Mouse (Mus musculus): ENCODE data around the gene Ank2.

Ank2 gene

DNA sequence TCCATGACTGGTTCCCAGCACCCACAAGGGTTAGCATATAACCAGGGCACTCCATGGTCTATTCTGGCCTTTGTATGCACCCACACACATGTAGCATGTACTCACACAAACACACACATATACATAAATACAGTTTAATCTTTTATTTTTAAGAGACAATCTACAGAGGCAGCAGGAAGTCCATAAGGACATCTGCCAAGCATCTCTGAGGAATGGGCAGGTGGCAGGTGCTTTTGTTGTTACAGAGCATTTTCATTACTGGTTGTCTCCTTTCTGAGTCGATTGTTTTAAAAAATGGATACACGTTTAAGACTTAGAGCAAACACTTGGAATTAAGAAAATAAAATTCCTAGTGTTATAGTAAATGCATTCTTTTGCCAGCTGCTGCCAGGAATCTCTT, 390.7 kb downstream of the Ank2 start:
- no peak for DNase-seq

DNA sequence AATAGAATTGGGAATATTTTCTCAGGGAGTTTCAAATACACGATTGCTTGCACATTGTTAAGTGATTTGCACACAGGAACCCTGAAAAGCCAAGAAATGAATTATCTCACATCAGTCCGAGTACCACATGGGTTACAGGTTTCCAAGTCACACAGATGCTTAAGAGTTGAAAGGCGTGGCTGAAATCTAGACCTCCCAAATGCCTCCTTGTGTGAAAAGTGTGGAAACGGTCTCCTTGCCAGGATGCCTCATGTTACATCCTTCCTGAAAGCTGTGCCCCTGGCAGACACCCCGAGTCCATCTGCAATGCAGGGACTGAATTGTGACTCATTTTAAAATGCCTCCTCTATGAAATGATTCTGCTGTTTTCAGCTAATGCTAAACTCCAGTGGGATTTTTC, 391.9 kb downstream of the Ank2 start:
- DNase-seq = no peak

DNA sequence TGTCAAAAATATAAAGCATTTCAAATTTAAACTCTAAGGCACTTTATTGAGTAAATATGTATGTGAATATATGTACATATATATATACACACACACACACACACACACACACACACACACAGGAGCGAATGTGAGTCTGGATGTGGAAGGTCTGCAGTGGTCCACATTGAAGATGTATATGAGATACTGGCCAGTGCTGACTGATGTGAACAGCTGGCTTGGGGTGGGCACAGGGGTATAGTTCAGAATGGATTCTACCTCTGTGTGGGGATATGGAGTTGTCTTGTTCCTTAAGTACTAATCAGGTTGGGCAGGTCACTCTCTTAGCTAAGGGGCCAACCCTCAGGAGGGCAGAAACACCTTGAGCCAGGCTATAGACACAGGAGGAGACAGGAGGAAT, 397.8 kb downstream of the Ank2 start:
- DNase-seq = no peak

DNA sequence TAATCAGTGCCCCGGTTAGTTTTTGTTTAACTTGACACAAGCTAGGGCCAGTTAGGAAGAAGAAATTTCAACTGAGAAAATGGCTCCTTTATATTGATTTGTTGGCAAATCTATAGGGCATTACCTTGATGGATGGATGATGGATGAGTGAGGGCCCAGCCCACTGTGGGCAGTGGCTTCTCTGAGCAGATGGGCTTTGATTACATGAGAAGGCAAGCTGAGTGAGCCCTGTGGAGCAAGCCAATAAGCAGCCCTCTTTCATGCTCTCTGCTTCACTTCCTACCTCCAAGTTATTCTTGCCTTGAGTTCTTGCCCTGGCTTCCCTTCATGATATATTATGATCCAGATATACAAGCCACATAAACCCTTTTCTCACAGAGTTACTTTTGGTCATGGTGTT, 401.4 kb downstream of the Ank2 start:
- DNase-seq = no peak

DNA sequence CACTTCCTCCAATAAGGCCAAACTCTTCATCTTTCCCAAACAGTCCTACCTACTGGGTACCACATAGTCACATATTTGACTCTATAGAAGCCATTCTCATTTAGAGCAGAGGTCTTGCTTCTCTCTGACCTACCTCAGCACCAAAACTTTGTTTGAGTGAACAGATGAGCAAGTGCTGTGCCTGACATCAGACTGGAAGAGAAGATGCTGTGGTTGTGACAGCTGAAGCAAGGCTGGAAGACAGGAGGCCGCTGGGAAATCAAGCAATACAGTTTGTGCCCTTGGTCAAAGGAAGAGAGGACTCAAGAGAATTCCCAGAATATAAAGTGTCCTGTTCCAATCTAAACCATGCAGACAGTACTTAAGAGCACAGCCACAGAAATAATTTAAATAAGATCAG, 402.0 kb downstream of the Ank2 start:
- DNase-seq = no peak

DNA sequence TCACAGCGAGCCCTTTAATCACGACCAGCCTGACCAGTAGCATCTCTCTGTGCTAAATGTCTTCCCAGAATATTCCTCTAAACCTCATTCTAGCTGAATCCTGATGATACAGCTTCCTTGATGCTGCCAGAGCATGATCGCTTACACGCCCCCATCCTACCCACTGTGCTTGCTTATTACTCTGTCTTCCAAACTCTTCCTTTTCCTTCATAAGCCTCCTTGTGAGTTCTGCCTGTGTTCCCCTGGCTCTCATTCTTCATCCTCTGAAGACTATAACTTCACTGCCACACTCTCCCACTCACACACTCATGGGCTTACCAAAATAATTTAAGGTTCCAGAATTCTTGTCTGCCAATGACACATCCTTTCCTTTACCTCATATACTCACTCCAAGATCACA, 405.5 kb downstream of the Ank2 start:
- no peak for DNase-seq

DNA sequence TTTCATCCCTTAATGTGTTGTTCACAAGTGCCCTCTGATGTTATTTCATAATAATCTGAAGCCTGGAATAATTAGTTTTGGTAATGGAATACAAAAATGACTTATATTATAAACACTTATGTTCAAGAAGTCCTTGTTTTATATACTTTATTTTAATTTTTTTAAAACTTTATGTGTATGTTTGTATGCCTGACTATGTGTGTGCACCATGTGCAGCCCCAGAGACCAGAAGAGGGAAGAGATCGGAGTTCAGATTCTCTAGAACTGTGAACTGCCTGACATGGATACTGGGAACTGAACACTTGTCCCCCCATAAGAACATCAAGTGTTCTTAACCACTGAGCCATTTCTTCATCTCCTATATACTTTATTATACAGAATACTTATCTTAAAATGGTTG, 411.6 kb downstream of the Ank2 start:
- DNase-seq = no peak

DNA sequence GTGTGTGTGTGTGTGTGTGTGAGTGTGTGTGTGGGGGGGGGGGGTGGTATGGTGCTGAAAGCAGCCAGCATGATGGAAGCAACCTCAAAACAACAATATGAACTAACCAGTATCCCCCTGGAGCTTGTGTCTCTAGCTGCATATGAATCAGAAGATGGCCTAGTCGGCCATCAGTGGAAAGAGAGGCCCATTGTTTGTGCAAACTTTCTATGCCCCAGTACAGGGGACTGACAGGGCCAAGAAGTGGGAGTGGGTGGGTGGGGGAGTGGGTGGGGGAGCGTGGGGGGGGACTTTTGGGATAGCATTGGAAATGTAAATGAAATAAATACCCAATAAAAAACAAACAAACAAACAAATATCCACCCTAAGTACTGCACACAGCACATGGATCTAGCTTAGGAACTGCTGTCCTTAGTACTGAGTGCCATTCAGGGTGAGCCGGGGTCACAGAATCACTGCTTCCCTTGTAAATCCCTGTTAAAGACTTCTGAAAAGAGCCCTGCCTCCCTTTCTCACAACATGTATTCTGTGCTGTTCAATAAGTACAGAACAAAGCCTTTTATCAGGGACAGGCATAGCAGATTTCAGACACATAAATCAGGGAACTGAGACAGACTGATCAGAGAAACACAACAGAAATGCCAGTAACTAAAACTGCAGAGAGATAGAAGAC, 412.2 kb downstream of the Ank2 start:
- peak; percentile 8 for DNase-seq

DNA sequence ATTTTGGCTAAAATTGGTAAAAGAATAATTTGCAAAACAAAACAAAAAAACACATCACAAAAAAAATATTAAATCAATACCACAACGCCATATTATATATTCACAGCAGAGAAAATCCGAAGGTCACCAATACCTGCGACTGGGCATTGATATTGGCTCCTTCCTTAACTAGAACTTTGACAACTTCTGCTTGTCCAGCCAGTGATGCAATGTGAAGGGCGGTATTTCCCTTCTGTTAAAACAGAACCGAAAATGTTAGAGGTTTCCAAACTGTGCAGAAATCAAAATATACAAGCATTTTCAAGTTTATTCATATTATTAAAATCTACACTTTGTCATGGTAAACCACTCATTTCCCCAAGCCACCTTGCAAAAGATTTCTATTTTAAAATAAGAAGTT, 421.8 kb downstream of the Ank2 start:
- DNase-seq = no peak

DNA sequence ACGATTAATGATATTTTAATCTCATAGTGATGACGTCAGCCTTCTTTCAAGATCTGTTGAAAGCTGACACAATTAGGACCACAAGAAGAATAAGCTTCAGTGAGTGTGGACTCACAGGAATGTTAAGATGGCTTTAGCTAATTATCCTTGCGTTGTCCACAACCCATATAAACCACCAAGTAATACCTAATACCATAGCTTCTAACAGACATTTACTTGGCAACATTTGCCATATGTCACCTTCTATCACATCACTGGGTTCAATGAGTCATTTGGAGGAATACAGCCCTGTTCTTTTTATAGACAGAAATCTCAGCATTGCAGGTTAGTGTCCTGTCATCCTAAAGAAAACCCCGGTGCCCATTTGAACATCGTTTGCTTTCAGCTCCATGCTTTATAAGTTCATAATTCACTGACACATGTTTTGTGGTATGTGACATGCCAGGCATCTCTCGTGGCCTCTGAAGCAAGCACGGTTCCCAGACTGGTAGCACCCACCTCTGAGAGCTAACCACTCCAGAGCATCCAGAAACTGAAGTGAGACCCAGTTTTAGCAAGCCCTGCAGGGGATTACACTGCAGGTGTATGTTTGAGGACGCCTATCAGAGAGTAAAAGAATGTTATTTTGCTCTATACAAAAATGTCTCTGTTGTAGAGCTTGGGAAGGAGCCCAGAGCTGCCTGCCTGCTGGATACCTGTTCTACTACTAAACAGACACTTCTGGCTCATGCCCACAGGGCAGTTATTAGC, 423.4 kb downstream of the Ank2 start:
- peak; percentile 79 for DNase-seq

DNA sequence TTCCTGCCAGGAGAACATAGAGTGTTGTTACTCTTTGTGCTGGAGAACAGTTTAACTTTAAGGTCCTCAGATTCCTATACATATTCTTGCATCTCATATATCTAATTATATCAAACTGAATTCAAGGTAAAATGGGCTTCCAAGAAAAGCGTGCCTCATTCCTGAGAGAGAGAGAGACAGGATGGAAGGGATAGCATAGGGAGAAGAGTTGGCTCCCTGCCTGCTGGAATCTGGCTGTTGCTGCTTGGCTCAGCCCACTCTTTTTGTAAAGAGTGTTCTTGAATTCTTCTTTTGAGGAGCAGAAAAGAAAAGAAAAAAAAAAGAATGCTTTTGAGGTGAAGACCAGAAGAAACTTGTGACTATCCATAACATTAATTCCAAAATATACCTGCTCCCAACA, 427.7 kb downstream of the Ank2 start:
- no peak for DNase-seq

DNA sequence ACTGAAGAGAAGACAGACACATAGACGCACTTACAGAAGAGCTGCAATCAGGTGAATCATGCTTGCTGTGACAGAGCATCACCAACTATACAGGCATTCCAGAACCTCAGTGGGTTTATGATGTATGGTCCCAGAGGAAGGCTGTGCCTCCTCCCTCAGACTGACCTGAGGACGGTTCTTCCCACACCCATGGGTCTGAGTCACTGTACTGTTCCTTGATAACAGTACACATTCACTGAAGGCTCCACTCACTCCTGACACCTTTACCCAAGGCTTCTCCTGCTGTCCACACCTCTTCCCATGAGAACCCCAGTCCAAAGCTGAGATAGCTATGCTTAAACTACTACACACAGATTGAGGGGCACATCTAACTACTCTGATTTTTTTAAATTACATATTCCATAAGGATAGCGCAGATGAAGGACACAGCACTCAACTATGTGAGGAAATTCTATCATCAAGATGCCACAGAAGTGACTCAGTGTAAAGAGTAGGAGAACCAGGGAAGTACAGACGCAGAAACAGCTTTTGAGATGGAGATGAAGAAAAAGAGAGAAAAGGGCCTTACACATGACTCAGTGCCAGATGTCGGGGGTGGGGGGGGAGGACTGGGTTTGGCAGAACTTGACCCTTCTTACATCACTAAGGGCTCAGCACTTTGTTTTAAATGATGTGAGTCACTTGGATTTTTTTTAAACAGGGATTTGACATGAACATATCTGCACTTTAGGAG, 435.3 kb downstream of the Ank2 start:
- no peak for DNase-seq

DNA sequence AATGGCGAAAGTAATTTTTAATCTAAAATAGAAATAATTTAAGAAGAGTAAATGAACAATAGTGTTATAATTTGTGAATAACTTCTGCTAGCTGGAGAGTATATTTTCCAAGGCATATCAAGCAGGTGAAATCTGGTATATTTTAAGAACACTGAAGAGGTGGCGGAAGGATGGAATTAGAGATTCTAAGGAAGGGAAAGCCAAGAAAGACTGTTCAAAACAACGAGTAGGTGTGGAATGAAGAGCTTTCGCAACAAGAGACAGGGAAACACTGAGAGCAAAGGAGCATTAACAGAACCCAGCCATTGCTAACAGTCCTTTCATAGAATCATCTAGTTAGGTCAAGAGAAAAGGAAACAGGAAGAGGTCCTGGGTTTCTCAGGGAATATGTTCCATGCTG, 439.5 kb downstream of the Ank2 start:
- no peak for DNase-seq

DNA sequence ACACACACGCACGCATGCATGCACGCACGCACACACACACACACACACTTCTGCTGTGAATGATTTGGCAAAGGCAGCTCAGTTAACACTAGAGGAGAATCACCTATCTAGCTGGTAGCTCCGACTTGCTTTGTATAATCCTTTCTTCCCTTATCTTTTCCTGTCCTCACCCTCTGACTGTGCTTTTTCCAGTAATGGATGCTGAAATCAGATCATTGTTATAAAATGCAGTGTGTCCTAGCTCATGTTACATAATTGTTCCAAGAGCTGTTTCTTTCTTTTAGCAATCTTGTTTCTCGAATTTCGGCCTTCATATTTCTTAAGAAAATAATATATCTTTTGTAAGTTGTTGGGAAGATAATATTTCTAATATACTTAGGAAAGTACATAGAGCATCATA, 457.9 kb downstream of the Ank2 start:
- DNase-seq = no peak

DNA sequence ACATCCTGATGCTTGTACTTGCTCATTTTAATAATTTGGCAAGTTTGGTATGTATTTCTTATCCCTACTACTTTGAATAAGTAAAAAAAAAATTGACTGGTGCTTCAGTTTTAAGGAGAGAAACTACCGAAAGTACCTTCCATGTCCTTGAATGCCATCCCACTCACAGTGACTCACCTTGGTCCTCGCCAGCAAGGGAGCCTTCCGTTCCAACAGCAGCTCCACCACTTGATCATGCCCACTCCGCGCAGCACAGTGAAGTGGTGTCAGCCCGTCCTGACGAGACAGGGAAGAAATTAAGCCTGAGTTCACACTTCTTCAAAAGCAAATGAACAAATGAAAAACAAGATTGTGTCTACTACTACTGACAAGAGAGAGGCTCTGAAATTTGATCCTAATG, 460.6 kb downstream of the Ank2 start:
- no peak for DNase-seq

DNA sequence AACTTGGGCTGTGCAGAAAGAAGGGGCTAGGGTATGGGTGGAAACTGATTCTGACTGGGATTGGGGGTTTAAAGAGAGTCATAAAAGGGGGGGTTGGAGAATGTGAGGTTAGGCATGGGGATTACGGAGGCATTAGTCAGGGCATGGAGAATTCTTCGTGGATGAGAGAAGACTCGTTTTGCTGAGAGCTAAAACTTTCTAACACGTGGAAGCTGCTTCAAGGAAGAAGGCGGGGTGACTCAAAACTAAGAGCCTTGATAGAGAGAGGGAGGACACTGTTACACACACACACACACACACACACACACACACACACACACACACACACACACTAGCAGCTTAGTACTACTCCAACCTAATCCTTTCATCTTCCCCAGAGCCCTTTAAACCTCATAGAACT, 463.0 kb downstream of the Ank2 start:
- DNase-seq = peak; percentile 22

DNA sequence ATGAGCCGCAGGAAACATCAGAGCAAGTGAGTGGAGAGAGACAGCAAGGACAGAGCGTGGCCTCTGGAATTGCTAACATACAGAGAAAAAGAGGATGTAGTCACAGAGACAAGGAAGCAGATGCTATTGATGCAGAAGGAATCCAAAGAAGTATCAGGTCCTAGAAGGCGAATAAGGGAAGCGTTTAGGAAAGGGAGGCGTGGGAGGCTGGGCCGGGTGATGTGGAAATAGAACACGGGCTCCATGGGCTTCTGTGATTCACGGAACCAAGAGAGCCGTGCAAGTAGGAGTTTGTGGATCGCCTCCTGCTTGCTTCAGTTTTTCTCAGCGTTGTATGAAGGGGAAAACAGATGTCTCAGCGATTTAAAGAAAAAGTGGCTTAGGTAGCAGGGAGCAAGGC, 463.6 kb downstream of the Ank2 start:
- DNase-seq = no peak

DNA sequence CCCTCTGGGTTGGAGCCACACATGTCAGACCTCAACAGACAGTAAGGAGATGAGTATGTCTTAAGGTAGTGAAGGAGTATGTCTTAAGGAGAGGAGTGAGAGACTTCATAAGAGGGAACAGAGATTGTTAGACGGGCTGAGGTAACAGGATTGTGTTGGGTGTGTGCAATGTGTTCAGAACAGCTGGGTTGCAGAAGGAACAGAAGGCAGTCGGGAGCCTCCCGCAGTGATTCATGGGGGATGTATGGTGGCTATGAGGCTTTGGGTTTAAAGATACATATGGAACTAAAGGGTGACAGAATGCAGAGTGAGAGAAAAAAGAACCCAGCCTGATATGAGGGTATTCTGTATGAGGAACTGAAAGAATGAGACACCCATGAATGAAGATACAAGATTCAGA, 464.2 kb downstream of the Ank2 start:
- no peak for DNase-seq

DNA sequence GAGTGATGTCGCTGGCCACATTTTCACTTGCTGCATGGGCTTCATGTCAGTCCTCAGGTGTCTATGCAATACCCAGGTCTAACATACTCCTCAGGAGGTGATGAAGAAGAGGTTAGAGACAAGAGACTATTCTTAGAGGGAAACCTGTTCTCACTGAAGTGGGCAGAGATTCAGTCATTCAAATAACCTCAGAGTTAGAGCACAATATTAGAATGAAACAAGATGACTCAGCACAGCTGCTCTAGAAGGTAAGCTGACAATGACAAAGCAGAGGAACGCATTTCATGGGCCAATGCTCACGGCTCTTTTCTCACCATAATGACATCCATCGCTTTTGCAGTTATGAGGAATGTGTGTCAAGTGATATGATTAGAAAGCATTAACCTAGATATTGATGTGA, 475.2 kb downstream of the Ank2 start:
- peak; percentile 11 for DNase-seq

DNA sequence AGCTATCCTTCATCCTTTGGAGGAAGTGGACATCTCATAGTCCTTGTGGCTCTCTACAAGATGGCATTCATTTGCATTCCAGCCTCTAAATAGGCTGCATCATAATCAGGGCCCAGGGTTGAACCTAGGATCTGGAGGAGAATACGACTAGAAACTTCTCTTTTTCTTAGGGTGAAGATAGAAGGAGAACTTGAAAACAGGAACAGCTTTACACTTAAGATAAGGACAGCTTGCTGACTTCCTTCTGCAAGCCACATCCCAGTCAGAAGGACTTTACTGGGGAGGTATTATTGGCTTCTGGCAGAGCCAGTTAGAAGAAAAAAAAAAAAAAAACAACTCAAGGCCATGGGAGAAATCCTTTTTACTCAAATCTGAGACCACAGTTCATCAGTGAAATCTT, 479.0 kb downstream of the Ank2 start:
- DNase-seq = no peak

DNA sequence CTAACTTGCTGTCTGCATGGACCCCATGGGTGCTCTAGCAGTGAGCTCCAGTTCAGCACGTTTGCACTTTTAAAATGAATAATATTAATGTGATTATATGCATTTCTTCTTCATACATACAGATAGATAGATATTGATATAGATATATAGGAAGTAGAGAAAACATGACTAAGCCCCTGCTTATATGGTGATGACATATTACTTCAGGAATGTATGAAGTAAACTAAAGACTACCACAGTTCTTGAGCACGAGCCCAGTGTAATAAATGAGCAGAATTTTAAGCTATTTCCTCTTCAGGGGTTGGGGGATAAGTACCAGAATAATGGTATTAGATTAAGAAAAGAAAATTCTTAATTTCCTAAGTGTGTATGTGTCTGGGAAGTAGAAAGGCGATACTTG, 479.4 kb downstream of the Ank2 start:
- no peak for DNase-seq

DNA sequence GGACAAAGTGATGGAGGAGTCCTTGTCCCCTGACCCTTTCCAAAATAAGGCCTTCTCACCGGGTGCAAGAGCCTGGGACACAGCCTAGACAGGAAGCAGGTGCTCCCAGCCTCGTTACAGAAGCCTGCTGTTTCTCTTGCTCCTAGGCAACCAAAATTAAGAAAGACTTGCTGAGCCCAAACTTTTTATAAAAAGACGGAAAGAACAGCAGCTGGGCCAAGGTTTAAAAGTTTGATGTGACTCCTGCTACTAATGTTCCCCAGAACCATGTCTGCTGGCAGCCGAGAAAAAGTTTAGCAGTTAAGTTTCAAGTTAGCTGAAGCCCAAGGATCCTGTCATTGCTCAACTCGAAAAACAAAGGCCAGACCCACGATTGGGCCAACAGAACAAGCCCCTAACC, 480.0 kb downstream of the Ank2 start:
- no peak for DNase-seq

DNA sequence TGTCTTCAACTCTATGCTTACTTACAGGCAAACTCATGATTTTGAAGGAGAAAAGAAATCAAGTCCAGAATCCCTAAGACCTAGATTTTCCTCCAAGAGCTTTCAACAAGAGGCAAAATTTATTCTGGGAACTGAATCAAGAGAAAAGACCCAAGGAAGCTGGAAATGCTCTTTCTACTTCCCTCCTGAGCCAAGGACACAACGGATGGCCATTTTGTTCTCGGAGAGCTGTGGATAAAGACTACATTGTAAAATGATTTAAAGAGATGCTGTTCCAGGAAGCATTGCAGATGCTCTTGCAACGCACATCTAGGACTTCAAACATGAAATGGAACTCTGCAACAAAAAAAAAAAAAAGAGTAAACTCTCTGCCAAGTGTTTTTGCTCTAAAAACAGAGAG, 481.6 kb downstream of the Ank2 start:
- no peak for DNase-seq

DNA sequence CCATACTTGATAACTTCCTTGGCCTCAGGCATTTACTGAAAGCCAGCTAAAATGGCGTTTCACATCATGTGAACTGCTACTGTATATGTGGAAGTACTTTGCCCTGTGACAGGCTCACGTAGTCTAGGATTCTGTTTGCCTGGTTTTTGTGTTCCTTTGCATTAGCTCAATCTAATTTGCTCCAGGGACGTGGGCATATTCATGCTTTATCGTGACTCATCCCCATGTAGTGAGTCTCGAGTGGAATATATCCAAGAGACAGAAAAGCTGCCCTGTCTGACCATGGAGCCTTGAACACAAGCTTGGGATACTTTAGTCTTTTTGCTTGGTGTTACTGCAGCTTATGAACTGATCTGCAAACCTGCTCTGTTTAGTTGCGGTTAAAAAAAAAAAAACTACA, 483.6 kb downstream of the Ank2 start:
- no peak for DNase-seq
